Mouse (Mus musculus) heart, adult 2 months (tissue): ENCODE results near the gene Spns2.

ENCODE experiments used
- CTCF ChIP-seq: fragments of 200-600 bp; IDR thresholded peaks from 2 replicates; pipeline ENCODE4 v1.8.1; 2022; ENCODE audit warnings: antibody characterized with exemption, mild to moderate bottlenecking, moderate library complexity
- EP300 ChIP-seq: fragments of 200-500 bp; IDR thresholded peaks from 2 replicates; pipeline ENCODE4 v1.6.1; 2011; ENCODE audit warnings: low read depth, low read length, control low read depth; ENCODE audit not compliant: insufficient read depth
- POLR2A ChIP-seq: fragments of 200-500 bp; IDR thresholded peaks from 2 replicates; pipeline ENCODE4 v1.6.1; 2011; ENCODE audit warnings: mild to moderate bottlenecking, low read depth, low read length, control low read depth; ENCODE audit not compliant: insufficient read depth

GRCm38 (mm10) chr11:72496775-72497174 lies 7.1 kb upstream of the Spns2 start:
- TF ChIP-seq POLR2A = no peak
- no peak for TF ChIP-seq CTCF
- no peak for TF ChIP-seq EP300
